Mouse (Mus musculus) limb, embryonic 11.5 days (tissue): ENCODE results near the gene Slc38a8. TPM values are rescaled to one million over a fixed set of nuclear protein-coding genes. Genes with fewer than 3 reads are reported as not detected.

ENCODE experiments used
- ATAC-seq: fragments of 200-750 bp; cut with Nextera tagmentation; 2 replicates; pipeline ENCODE4 v1.8.0; 2017; ENCODE audit warnings: low read depth; ENCODE audit not compliant: insufficient number of reproducible peaks, low FRiP score, low TSS enrichment
- DNase-seq: peaks from one replicate; pipeline ENCODE4 v3.0.0-alpha.2; 2015; ENCODE audit warnings: low spot score
- H3K27ac ChIP-seq: fragments of 300-500 bp; sonication (generic); replicated peaks from 2 replicates; pipeline ENCODE4 v1.5.1; 2014; ENCODE audit warnings: low read depth, mild to moderate bottlenecking, low read length
- H3K27me3 ChIP-seq: fragments of 300-500 bp; sonication (generic); 2 replicates; pipeline ENCODE4 v1.6.1; 2014; ENCODE audit warnings: mild to moderate bottlenecking, low read length, mixed read lengths; ENCODE audit not compliant: control insufficient read depth, insufficient read depth
- H3K36me3 ChIP-seq: fragments of 300-500 bp; sonication (generic); 2 replicates; pipeline ENCODE4 v1.6.1; 2014; ENCODE audit warnings: mild to moderate bottlenecking, low read length, moderate library complexity, mixed read lengths; ENCODE audit not compliant: control insufficient read depth, insufficient read depth
- H3K4me1 ChIP-seq: fragments of 300-500 bp; sonication (generic); 2 replicates; pipeline ENCODE4 v1.6.1; 2014; ENCODE audit warnings: low read length, mixed read lengths; ENCODE audit not compliant: control insufficient read depth, insufficient read depth
- H3K4me2 ChIP-seq: fragments of 300-500 bp; sonication (generic); 2 replicates; pipeline ENCODE4 v1.6.1; 2014; ENCODE audit warnings: low read depth, mild to moderate bottlenecking, moderate library complexity; ENCODE audit not compliant: severe bottlenecking
- H3K4me3 ChIP-seq: fragments of 300-500 bp; sonication (generic); 2 replicates; pipeline ENCODE4 v1.5.1; 2014; ENCODE audit warnings: low read depth, low read length
- H3K9ac ChIP-seq: fragments of 300-500 bp; sonication (generic); 2 replicates; pipeline ENCODE4 v1.6.1; 2014; ENCODE audit warnings: mild to moderate bottlenecking, low read length
- H3K9me3 ChIP-seq: fragments of 300-500 bp; sonication (generic); 2 replicates; pipeline ENCODE4 v1.6.1; 2016; ENCODE audit warnings: low read length; ENCODE audit not compliant: control insufficient read depth
- WGBS: fragments of 180-500 bp; shearing (Covaris S2); extraction: QIAGEN DNeasy Blood & Tissue Kit; methylation state at CpG from one replicate; pipeline ENCODE4 v1.1.7; 2014; 5-methylcytosine and 5-hydroxymethylcytosine counted together
- polyA plus RNA-seq: library from polyadenylated mRNA; unstranded; fragments of >200 nt; fragmentation: Nextera tagmentation; extraction: Ambion mirVana; gene quantifications from 2 replicates; pipeline ENCODE4 v1.2.1, GENCODE M21; 2014

Slc38a8 gene
- polyA plus RNA-seq, 1 experiment from 2014 or later, result not detected

GRCm38 (mm10) chr8:119439893-119440249, 61.6 kb downstream of the Slc38a8 start:
- Histone ChIP-seq H3K4me1 (peaks cover 13% of the 10 kb centered on the region; the same call in 1 of the 2 replicates), H3K27me3 (no peaks in the 10 kb centered on the region), H3K4me2 (no peak overlapping the region), H3K9me3 (no peaks in the 10 kb centered on the region), H3K4me3 (no peak overlapping the region), H3K27ac (no peak overlapping the region), H3K9ac (no peak overlapping the region), H3K36me3 (no peaks in the 10 kb centered on the region)
- ATAC-seq (no peak), DNase-seq (no peak)
- WGBS, result 74% methylated on average over 7 of the region's 7 CpGs

GRCm38 (mm10) chr8:119439424-119439823, 62.1 kb downstream of the Slc38a8 start:
- peaks cover 13% of the 10 kb centered on the region; the same call in 1 of the 2 replicates for H3K4me1 ChIP-seq
- no peak overlapping the region for H3K4me2 ChIP-seq
- 84% methylated on average over 2 of the region's 2 CpGs for WGBS
- H3K4me3 ChIP-seq, result no peak overlapping the region
- no peak overlapping the region for H3K27ac ChIP-seq
- no peaks in the 10 kb centered on the region for H3K36me3 ChIP-seq
- no peak overlapping the region for H3K9ac ChIP-seq
- DNase-seq, result no peak
- H3K9me3 ChIP-seq, result no peaks in the 10 kb centered on the region
- ATAC-seq, result no peak
- H3K27me3 ChIP-seq, result no peaks in the 10 kb centered on the region

GRCm38 (mm10) chr8:119438876-119439275, 62.6 kb downstream of the Slc38a8 start:
- Histone ChIP-seq H3K36me3 (no peaks in the 10 kb centered on the region), H3K4me2 (no peak overlapping the region), H3K27me3 (no peaks in the 10 kb centered on the region), H3K9me3 (no peaks in the 10 kb centered on the region), H3K4me1 (peaks cover 13% of the 10 kb centered on the region; the same call in 1 of the 2 replicates), H3K27ac (no peak overlapping the region), H3K4me3 (no peak overlapping the region), H3K9ac (no peak overlapping the region)
- WGBS, result 84% methylated on average over 6 of the region's 6 CpGs
- ATAC-seq (no peak), DNase-seq (no peak)

GRCm38 (mm10) chr8:119437506-119437905, 64.0 kb downstream of the Slc38a8 start:
- Histone ChIP-seq H3K27me3 (no peaks in the 10 kb centered on the region), H3K4me2 (no peak overlapping the region; the same call in 1 of the 2 replicates), H3K27ac (no peak overlapping the region), H3K4me3 (no peak overlapping the region), H3K4me1 (peaks cover 13% of the 10 kb centered on the region; the same call in 1 of the 2 replicates), H3K36me3 (no peaks in the 10 kb centered on the region), H3K9me3 (no peaks in the 10 kb centered on the region), H3K9ac (no peak overlapping the region)
- ATAC-seq (no peak), DNase-seq (no peak)
- 71% methylated on average over 11 of the region's 11 CpGs for WGBS

GRCm38 (mm10) chr8:119436933-119437332, 64.6 kb downstream of the Slc38a8 start:
- H3K9me3 ChIP-seq, result no peaks in the 10 kb centered on the region
- DNase-seq (no peak), ATAC-seq (no peak)
- WGBS, result 17% methylated on average over 9 of the region's 9 CpGs
- no peak overlapping the region for H3K4me2 ChIP-seq
- no peak overlapping the region for H3K9ac ChIP-seq
- H3K4me1 ChIP-seq, result peaks cover 13% of the 10 kb centered on the region; the same call in 1 of the 2 replicates
- no peaks in the 10 kb centered on the region for H3K27me3 ChIP-seq
- no peak overlapping the region for H3K27ac ChIP-seq
- no peaks in the 10 kb centered on the region for H3K36me3 ChIP-seq
- no peak overlapping the region for H3K4me3 ChIP-seq

DNA sequence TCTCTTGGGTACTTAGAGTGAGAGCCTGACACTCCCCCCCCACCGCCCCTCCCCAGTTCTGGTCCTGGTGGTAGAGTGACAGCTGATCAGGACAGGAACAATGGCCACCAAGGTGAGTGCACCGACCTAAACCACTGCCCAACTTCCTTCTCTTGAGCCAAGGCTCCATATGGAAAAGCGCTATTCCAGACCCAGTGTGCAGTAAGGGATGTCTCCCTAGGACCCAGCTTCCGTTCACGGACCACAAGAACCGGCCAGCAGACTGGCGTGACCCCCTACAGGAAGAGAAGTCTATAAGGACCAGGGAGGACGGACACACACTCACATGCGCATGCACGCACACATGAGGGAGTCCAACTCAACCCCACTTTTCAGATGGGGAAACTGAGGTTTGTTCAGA, 65.2 kb downstream of the Slc38a8 start:
- H3K4me3 ChIP-seq, result no peak overlapping the region
- 85% methylated on average over 10 of the region's 10 CpGs for WGBS
- no peak overlapping the region for H3K9ac ChIP-seq
- H3K27ac ChIP-seq, result no peak overlapping the region
- peaks cover 13% of the 10 kb centered on the region; the same call in 1 of the 2 replicates for H3K4me1 ChIP-seq
- ATAC-seq, result no peak
- H3K4me2 ChIP-seq, result no peak overlapping the region
- no peaks in the 10 kb centered on the region for H3K27me3 ChIP-seq
- DNase-seq, result no peak
- H3K36me3 ChIP-seq, result no peaks in the 10 kb centered on the region
- no peaks in the 10 kb centered on the region for H3K9me3 ChIP-seq

DNA sequence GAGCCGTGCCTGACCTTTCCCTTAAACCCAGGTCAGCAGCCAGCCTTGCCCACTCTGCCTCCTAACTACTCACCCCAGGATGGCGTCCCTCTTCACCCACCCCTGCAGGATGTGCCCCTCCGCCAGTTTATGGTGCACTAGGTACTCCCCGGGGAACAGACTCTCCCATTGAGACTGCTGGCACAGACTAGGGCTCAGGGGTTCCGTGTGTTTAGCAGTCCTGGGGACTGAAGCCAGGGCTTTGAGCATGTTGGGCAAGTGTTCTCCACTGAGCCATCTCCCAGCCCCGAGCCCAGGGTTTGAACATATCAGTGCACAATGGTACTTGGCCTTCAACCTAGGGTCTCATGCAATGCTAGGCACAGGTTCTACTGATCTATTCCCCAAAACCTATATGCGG, 66.0 kb downstream of the Slc38a8 start:
- peaks cover 10% of the 10 kb centered on the region; the same call in 1 of the 2 replicates for H3K4me1 ChIP-seq
- ATAC-seq (no peak), DNase-seq (no peak)
- H3K4me3 ChIP-seq, result no peak overlapping the region
- no peaks in the 10 kb centered on the region for H3K9me3 ChIP-seq
- no peak overlapping the region for H3K9ac ChIP-seq
- WGBS, result 80% methylated on average over 7 of the region's 7 CpGs
- H3K4me2 ChIP-seq, result no peak overlapping the region
- H3K27me3 ChIP-seq, result no peaks in the 10 kb centered on the region
- H3K36me3 ChIP-seq, result no peaks in the 10 kb centered on the region
- H3K27ac ChIP-seq, result no peak overlapping the region

DNA sequence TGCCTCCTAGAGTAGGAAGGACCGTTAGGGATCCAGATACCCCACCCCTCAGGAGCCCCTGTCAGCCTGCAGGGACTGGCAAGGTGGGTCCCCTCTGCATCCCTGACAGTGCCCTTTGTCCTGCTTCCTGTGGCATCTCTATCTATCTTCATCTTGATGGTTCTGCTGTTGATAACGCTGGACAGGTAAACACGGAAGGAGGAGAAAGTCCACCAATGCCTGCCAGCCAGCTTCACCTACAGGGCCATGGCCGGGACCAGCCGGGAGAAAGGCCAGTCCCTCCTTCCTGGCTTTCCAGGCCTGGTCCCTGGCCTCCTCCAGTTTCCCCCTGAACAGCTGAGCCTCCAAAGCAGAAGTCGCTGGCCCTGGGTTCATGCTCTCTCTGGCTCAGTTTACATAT, 66.9 kb downstream of the Slc38a8 start:
- Histone ChIP-seq H3K4me1 (peaks cover 6% of the 10 kb centered on the region; the same call in 1 of the 2 replicates), H3K4me2 (no peak overlapping the region), H3K9ac (no peak overlapping the region), H3K9me3 (no peaks in the 10 kb centered on the region), H3K36me3 (no peaks in the 10 kb centered on the region), H3K27ac (no peak overlapping the region), H3K27me3 (no peaks in the 10 kb centered on the region), H3K4me3 (no peak overlapping the region)
- DNase-seq (no peak), ATAC-seq (no peak)
- 86% methylated on average over 6 of the region's 6 CpGs for WGBS

DNA sequence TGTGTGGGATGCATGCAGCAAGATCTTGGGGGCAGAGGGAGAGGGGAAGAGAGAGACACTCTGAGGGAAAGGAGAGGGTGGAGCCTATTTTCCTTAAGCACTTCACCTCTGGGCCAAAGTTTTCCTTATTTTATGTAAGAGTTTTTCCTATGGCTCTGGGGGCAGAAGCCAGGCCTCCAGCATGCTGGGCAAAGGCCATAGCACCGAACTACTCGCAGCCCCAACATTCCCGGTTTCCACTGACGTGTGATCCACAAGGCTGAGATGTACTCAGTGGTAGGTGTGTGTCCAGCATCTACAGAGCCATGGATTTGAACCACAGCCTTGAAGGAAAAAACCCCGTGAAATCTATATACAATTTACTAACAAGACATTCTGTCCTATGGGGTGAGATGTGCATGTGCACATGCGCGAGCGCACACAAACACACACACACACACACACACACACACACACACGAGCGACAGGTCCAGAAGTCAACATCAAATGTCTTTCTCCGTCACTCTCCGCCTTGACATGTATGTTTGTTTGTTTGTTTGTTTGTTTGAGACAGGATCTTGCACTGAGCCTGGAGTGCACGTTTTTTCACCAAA, 67.8 kb downstream of the Slc38a8 start, which contains the start of gene Osgin1:
Osgin1 (plus strand) TSS at position 543 of the 593 bp plus-strand sequence.
- Histone ChIP-seq H3K9ac (no peak within 1 kb of the TSS), H3K9me3 (no peaks in the 10 kb centered on the region), H3K27ac (no peak within 1 kb of the TSS), H3K36me3 (no peaks in the 10 kb centered on the region), H3K4me2 (no peak within 1 kb of the TSS), H3K27me3 (no peaks in the 10 kb centered on the region), H3K4me1 (peaks cover 6% of the 10 kb centered on the region; the same call in 1 of the 2 replicates), H3K4me3 (no peak within 1 kb of the TSS)
- 86% methylated on average over 13 of the region's 13 CpGs for WGBS
- DNase-seq (no peak), ATAC-seq (no peak)
